Mouse (Mus musculus) adrenal gland, postnatal 10 days (tissue): ENCODE measurements around the gene Cog6. TPM values are rescaled to one million over a fixed set of nuclear protein-coding genes. Genes with fewer than 3 reads are reported as not detected.
A peak's percentile ranks its signal among the peaks of the same experiment; 100 is the strongest.

Experiments
- DNase-seq: peaks from one replicate; pipeline ENCODE4 v3.0.0; 2021; ENCODE audit warnings: mixed read lengths
- total RNA-seq, 2 experiments: library from RNA; stranded (reverse); gene quantifications; 2 replicates each; pipeline ENCODE4 v1.2.3; 2021

Cog6 gene
- total RNA-seq, 2 experiments from 2014 or later, result 33.8 to 40.6 TPM

GRCm38 (mm10) chr3:53033448-53033847 is 16.4 kb upstream of the Cog6 start:
- peak; percentile 18 for DNase-seq

DNA sequence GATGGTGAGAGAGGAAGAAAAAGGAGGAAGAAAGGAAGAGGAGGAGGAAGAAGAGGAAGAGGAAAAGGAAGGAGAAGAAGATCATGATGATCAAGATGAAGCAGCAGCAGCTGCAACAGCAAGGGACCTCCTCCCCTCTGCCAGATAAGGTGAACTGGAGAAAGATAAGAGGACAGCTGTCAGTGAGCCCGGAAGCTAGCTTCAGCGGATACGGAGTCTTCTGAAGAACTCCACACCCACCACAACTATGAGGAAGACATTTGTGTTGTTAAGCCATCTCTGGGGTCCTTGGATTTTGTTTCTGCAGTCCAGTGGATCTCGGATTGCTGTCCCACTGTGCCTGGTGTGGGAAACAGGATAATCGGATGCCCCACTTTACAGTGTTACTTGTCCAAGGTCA is 15.4 kb upstream of the Cog6 start:
- no peak for DNase-seq

GRCm38 (mm10) chr3:53031586-53031985 is 14.5 kb upstream of the Cog6 start:
- no peak for DNase-seq

DNA sequence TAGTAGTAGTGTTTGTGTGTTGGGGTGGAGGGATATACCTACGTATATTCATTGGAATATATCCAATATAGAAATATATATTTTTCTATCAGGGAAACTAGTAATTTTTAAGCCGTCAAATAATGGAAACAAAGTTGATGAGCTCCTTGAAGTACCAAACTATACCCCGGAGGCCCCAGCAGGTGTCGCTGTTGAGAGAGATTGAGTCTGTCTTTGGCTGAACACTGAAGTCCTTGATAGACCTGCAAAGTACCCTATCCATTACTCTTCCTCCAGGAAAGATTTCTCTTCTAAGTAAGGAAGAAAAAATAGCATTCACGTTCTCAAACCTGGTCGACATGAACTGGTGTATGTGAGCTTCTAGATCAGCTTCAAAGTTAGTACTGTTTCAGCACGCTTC is 12.0 kb upstream of the Cog6 start:
- DNase-seq, result peak; percentile 85

- DNase-seq, result no peak
Observed at GRCm38 (mm10) chr3:53027333-53027732, 10.3 kb upstream of the Cog6 start.

- no peak for DNase-seq
Observed at GRCm38 (mm10) chr3:53007411-53007810, 9.6 kb downstream of the Cog6 start.

GRCm38 (mm10) chr3:53004406-53005114 is 12.5 kb downstream of the Cog6 start:
- peak; percentile 19 for DNase-seq

DNA sequence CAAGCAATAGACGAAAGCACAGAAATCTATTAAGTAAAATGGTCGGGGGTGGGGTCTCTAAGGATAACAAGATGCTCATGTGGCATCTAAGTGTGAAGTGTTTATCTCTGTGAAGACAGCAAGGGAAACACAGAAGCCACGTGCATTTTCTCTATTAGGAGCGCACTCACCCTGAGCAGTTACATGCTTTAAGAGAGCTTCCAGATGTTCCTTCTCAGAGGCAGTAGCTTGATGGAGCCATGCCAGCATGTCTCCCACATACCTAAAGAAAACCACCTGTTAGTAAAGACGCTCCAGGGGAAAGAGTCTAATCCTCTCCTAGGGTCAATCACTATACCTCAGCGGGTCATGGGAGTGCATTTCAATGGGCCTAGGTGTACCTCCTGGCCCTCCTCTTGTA is 15.0 kb downstream of the Cog6 start:
- DNase-seq, result no peak

DNA sequence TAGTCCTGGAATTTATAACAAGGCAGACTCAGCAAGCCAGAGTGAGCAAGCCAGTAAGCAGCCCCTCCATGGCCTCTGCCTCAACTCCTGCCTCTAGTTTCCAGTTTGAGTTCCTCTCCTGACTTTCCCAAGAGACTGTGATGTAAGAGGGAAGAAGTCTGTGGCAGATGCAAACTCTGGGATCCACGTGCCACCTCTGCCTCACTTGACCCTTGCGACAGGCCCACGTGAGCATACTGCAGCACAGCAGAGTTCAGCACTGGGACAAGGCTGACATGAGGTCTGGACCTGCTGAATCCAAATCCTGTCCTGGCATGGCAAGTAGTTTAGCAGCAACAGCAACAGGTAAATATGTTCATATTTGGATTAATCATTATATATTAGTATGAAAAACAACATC is 17.0 kb downstream of the Cog6 start:
- DNase-seq, result peak; percentile 11

DNA sequence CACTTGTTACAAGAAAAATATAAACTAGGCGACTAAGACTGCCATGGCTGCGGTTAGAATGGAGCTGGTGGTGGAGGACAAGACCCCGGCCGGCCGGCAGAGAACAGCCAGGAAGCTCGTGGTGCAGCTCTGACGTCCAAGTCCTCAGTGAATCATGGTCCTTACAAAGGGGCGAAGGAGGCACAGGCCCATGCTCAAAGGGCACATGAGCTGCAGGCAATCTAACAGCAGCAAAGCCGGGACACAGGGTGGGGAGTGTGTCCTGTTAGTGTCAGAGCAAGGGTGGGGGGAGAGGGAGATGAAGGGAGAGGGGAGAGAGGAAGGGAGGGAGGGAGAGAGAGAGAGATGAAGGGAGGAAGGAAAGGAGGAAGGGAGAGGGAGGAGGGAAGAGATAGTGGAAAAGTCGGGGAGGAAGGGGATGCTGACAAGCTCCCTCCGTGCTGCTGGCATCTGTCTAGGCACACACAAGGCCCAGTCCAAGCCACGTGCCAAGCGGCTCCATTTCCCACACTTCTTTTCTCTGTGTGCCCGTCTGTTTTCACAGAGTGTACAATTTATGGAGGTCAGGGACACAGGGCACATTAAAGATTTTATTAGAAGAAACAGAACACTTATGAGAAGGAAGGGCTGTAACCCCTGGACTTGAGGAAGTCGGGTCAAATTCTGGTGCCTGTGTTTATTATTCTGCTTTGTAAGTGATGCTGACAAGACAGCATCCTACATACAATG is 17.9 kb downstream of the Cog6 start:
- no peak for DNase-seq

DNA sequence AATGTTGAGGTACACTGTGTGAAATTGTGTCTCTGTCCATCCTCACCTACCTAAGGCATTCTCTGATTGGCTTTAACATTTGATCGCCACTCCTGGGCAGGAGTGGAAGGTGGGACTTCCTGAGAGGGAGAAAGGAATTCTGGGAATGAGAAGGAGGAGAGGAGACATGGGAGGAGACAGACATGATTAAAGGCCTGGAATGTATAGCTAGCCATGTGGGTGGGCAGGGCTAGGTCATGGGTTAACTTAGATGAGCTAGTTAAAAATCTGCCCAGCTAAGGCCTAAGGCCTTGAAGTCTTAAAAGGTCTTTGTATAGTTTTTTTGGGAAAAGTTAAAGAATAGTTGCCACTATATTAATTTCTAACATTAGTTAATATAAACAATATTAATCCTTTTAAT is 19.7 kb downstream of the Cog6 start:
- no peak for DNase-seq

- no peak for DNase-seq
Observed at GRCm38 (mm10) chr3:52996635-52997034, 20.4 kb downstream of the Cog6 start.

DNA sequence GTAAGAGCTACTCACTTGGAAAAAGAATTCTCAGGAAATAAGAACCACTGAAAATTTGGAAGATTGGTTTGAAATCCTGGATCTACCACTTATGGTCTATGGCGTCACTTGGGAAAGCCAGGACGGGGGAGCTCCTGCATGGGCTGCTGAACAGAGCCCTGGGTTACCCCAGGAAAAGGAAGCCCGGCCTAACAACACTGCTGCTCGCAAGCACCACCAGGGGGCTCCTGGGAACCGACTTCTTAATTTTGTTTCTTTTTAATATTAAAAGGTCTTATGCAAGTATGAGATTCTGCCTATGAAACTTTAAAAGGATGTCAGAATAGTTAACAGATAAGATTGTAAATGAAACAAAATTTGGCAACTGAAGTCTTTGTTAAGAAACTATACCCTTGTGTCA is 22.4 kb downstream of the Cog6 start:
- DNase-seq, result no peak

DNA sequence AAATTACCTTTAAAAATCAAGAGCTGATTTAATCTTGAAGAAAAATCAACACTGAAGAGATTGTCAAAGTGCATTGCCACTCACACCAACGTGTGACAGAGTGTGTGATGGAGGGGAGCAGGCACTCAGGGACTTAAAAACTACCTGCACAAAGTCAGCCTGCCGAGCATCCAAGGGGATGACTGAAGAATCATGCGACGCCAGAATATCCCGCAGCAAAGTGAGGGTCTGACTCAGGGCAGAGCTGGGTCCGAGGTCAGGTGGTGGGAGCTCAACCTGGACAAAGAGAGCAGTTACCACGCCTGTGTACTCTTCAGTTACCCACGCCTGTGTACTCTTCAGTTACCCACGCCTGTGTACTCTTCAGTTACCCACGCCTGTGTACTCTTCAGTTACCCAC is 23.7 kb downstream of the Cog6 start:
- no peak for DNase-seq

DNA sequence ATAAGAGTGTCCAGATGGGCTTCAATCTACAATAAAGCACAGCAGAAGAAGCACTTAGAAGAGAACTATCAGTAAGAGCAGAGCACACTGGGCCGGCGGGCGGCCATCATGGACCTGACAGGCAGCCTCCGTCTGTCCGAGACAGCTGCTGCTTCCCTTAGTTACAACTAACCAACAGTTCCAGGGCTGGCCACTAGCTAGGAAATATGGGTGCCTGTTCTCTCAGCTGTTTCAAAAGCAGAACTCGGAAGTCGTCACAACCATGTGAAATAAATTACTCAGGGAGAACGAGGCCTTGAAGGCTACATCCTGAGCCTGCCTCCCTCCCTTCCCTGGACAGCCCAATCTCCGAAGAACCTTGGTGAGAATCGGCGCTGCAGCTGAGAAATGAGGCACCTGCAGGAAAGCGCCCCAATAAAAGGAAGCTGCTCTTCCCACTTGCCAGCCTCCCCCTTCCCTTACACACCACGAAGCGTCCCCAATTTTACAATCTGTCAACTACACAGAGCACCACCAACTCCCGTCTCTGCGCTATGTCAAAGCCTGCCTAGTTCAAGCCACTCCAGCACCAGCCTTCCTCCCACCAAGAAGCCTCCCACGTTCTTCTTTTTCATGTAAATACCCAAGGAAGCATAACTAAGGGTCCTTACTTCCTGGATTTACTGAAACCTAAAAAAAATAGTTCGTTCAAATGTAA is 26.8 kb downstream of the Cog6 start:
- DNase-seq, result no peak

GRCm38 (mm10) chr3:52985508-52985941 is 31.5 kb downstream of the Cog6 start:
- peak; percentile 39 for DNase-seq

DNA sequence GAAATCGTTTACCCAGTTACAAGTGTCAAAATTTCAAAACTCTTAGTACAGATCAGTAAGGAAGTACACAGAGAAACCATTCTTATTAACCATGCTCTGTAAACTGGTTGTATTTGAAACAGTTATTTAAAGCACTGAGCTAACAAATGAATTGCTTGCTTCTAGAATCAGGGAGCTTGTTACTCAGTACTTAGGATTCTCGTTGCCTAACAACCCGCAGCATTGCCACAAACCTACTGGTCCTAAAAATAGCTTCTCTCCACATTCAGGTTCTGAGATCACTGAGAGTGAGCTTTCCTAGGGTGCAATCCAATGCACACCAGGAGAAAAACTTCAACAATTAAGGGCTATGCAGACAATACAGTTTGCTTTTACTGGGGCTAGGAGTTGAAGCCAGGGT is 33.3 kb downstream of the Cog6 start:
- DNase-seq, result no peak

DNA sequence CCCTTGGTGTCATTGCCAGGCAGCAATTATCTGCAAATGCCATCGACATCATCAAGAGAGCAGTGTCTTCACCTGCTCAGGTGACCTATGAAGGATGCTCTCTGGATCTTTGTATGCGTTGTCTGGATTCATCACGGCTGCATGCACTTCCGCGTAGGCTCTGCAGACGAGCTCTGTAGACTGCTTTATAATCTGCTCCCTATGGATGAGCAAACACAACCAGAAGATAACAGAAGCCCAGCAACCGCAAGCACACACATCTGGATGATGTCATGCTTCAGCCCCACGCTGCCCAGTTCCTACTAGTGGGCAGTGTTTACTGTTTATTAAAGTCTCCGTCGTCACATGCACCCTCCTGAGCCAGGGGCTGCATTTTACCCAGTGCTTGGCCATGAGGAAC is 34.0 kb downstream of the Cog6 start:
- no peak for DNase-seq

DNA sequence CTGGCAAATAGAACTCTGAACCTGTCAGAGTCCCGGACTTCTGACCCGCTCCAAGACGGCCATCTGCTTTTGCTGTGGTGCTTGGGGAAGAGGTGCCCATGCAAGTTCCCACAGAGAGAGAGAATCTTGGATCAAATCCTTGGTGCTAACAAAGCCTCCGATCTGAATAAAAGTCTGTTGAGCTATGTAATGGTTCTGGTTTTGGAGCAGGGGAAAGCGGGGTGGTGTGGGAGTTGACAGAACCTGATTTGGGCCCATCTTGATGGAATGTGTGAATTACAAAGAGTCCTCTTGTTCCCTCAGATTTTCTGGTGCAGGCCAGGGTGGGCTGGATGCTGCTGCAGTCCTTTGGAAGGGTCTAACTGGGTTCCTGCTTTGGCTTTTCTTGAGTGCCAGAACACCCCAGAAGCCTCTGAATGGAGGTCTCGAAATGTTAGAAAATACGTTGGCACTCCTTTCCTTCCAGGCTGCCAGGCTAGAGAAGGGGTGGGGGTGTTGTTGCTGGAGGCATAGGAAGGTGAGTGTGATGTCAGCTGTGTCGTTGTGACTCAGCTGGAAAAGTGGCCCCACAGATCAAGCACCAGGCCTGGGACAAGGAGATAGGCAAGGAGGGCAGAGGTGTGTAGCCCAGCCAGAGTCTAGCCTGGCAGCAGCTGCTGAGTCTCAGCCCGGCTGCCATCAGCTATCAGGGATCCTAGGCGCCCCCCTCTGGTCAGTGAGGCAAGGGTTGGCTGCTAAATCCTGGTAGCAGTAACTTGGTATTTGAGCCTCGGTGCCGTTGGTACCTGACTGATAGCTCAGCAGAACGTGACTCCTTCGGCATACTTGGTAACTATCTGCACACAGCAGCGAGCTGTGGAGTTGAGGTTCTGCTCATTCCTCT is 42.1 kb downstream of the Cog6 start:
- peak; percentile 88 for DNase-seq

- no peak for DNase-seq
Observed at GRCm38 (mm10) chr3:52972916-52973315, 44.1 kb downstream of the Cog6 start.

DNA sequence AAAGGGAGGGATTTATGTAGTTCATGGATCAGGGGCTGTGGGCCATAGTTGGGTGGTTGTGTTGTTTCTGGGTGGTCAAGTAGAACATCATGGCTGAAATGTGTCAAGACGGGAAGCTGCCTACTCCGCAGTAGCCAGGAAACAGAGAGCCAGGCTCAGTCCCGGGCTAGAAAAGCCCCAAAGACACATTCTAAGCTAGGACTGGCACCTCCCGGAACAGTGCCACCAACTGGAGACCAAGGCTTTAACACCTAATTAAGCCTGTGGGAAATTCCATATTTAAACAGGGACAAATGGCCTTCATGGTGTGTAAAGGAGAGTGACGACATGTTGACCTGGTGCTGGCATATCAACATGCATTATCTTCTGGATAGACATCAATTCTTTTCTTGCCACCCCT is 50.0 kb downstream of the Cog6 start:
- no peak for DNase-seq

DNA sequence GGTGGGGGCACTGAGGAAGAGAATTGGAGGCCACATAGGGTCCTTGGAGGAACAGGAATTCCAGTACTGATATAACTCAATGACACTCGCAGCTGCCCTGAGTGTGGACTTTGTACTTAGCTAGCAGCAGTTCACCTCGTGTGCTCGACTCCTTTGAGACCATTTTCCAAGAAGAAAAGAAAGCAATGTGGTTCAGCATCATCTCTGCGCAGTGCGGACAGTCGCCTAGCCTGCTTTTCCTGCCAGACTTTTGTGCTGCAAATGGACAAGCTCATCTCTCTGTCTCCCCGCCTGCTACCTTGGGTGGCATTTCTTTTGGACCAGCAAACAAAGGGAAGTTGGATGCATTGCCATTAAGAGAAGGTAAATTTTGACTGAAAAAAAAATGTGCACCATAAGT is 52.8 kb downstream of the Cog6 start:
- DNase-seq, result no peak
